Mouse (Mus musculus) ES-Bruce4 (cell line): ENCODE measurements at regions not wholly inside any gene's neighbourhood (a gene's known extent, or its start where the extent isn't known, plus 50 kb on each side); places are given as distances from the start of the nearest gene placed in this dataset.

Source experiments
- H3K27ac ChIP-seq: 2 replicates; pipeline ENCODE4 v1.5.1; 2012; ENCODE audit warnings: low read length, inconsistent platforms; ENCODE audit not compliant: insufficient read depth
- H3K27me3 ChIP-seq: 2 replicates; pipeline ENCODE4 v1.6.1; 2012; ENCODE audit warnings: mild to moderate bottlenecking, low read length, inconsistent platforms; ENCODE audit not compliant: control insufficient read depth, poor library complexity, insufficient read depth, severe bottlenecking
- H3K36me3 ChIP-seq: 2 replicates; pipeline ENCODE4 v1.6.1; 2012; ENCODE audit warnings: inconsistent platforms, mild to moderate bottlenecking, low read length, moderate library complexity; ENCODE audit not compliant: control insufficient read depth, poor library complexity, insufficient read depth, severe bottlenecking
- H3K4me1 ChIP-seq: one replicate; pipeline ENCODE4 v1.8.1; 2011; ENCODE audit warnings: low read length; ENCODE audit not compliant: control insufficient read depth, insufficient read depth
- H3K4me3 ChIP-seq: 2 replicates; pipeline ENCODE4 v1.5.1; 2011; ENCODE audit warnings: low read depth, mild to moderate bottlenecking, low read length
- H3K9ac ChIP-seq: 2 replicates; pipeline ENCODE4 v1.6.1; 2012; ENCODE audit warnings: low read depth, mild to moderate bottlenecking, inconsistent platforms; ENCODE audit not compliant: poor library complexity, severe bottlenecking
- H3K9me3 ChIP-seq: replicated peaks from 2 replicates; pipeline ENCODE4 v1.6.1; 2012; ENCODE audit warnings: mild to moderate bottlenecking, low read length, inconsistent platforms; ENCODE audit not compliant: control insufficient read depth, poor library complexity, insufficient read depth, severe bottlenecking
- CTCF ChIP-seq: IDR thresholded peaks from one replicate; pipeline ENCODE4 v1.8.1; 2011; ENCODE audit warnings: low read depth, low read length
- EP300 ChIP-seq: IDR thresholded peaks from 2 replicates; pipeline ENCODE4 v1.6.1; 2011; ENCODE audit warnings: low read depth, low read length; ENCODE audit not compliant: insufficient read depth
- POLR2A ChIP-seq: IDR thresholded peaks from one replicate; pipeline ENCODE4 v1.8.1; 2011; ENCODE audit warnings: low read length; ENCODE audit not compliant: insufficient read depth

- no peak overlapping the region for H3K27ac ChIP-seq
- no peak for TF ChIP-seq EP300
- no peaks in the 10 kb centered on the region for H3K4me1 ChIP-seq
- no peaks in the 10 kb centered on the region for H3K36me3 ChIP-seq
- H3K4me3 ChIP-seq = no peak overlapping the region
- no peaks in the 10 kb centered on the region for H3K27me3 ChIP-seq
- no peaks in the 10 kb centered on the region for H3K9me3 ChIP-seq
- H3K9ac ChIP-seq = no peak overlapping the region
Observed at GRCm38 (mm10) chr6:93150531-93150930, 207.2 kb upstream of the Adamts9 start.

GRCm38 (mm10) chr6:93149956-93150355 lies 206.7 kb upstream of the Adamts9 start:
- TF ChIP-seq POLR2A = no peak
- TF ChIP-seq EP300 = no peak
- no peak for TF ChIP-seq CTCF
- H3K27me3 ChIP-seq = no peaks in the 10 kb centered on the region
- no peak overlapping the region for H3K27ac ChIP-seq
- no peak overlapping the region for H3K4me3 ChIP-seq
- no peak overlapping the region for H3K9ac ChIP-seq
- no peaks in the 10 kb centered on the region for H3K36me3 ChIP-seq
- H3K4me1 ChIP-seq = no peaks in the 10 kb centered on the region
- H3K9me3 ChIP-seq = no peaks in the 10 kb centered on the region

GRCm38 (mm10) chr6:93140331-93140731 lies 197.0 kb upstream of the Adamts9 start:
- no peaks in the 10 kb centered on the region for H3K27me3 ChIP-seq
- H3K4me3 ChIP-seq = no peak overlapping the region
- H3K27ac ChIP-seq = no peak overlapping the region
- H3K36me3 ChIP-seq = no peaks in the 10 kb centered on the region
- H3K9me3 ChIP-seq = no peaks in the 10 kb centered on the region
- no peaks in the 10 kb centered on the region for H3K4me1 ChIP-seq
- H3K9ac ChIP-seq = no peak overlapping the region
- TF ChIP-seq CTCF (no peak), POLR2A (no peak), EP300 (no peak)

GRCm38 (mm10) chr6:93133940-93134339 lies 190.6 kb upstream of the Adamts9 start:
- no peak for TF ChIP-seq CTCF
- TF ChIP-seq POLR2A = no peak
- TF ChIP-seq EP300 = no peak
- no peak overlapping the region for H3K27ac ChIP-seq
- H3K9ac ChIP-seq = no peak overlapping the region
- H3K4me1 ChIP-seq = peaks cover 5% of the 10 kb centered on the region
- no peaks in the 10 kb centered on the region for H3K27me3 ChIP-seq
- H3K9me3 ChIP-seq = no peaks in the 10 kb centered on the region
- H3K4me3 ChIP-seq = no peak overlapping the region
- H3K36me3 ChIP-seq = no peaks in the 10 kb centered on the region

GRCm38 (mm10) chr6:93130946-93131685 lies 187.8 kb upstream of the Adamts9 start:
- peaks cover 5% of the 10 kb centered on the region for H3K4me1 ChIP-seq
- no peaks in the 10 kb centered on the region for H3K9me3 ChIP-seq
- no peak overlapping the region for H3K9ac ChIP-seq
- no peak overlapping the region for H3K27ac ChIP-seq
- no peak for TF ChIP-seq CTCF
- TF ChIP-seq EP300 = no peak
- no peak for TF ChIP-seq POLR2A
- H3K27me3 ChIP-seq = no peaks in the 10 kb centered on the region
- H3K4me3 ChIP-seq = no peak overlapping the region
- H3K36me3 ChIP-seq = no peaks in the 10 kb centered on the region

- Histone ChIP-seq H3K36me3 (no peaks in the 10 kb centered on the region), H3K4me1 (no peaks in the 10 kb centered on the region), H3K9me3 (no peaks in the 10 kb centered on the region), H3K9ac (no peak overlapping the region), H3K27ac (no peak overlapping the region), H3K27me3 (no peaks in the 10 kb centered on the region), H3K4me3 (no peak overlapping the region)
- TF ChIP-seq EP300 (no peak), CTCF (no peak), POLR2A (no peak)
Observed at GRCm38 (mm10) chr6:93119482-93119881, 176.2 kb upstream of the Adamts9 start.
